In the genomic region with DNA sequence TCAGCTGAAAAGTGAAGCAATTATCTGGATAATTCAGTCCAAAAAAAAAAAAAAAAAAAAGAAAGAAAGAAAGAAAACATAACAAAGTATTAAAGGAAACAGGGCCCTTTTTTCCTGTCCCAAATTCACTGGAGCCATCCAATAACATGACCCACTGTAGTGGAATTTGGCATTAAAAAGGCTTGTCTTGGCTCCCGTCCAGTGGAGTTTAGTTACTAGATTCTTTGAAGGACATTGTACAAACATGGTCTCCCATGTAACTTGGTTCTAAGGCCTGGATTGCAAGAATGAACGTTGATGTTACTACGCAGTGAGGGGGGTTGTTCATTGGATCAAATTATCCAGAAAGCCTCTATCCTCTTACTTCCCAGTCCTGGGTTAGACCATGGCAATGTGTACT, we compare ENCODE assay signal across 9 mouse cellular contexts.
DNase-seq lines count a peak whose midpoint lies in the region; ATAC-seq and TF ChIP-seq lines count a peak whose summit lies in the region.
"Had no signal": no experiment of that assay in that cellular context is flagged by ENCODE, and none has a peak within 500 bp of the region (broad histone marks: within the 10 kb centered on the region; RNA-seq: fewer than 3 reads in every experiment).

No protein-coding gene starts in this region.

- peak; percentile 85 for DNase-seq in heart, adult 11 months
- no peak for DNase-seq in heart, postnatal 25 days (ENCODE audit: low spot score)
- peak; percentile 93 for DNase-seq in Muller cell, postnatal 12 days (ENCODE audit: inconsistent ontology term)
- DNase-seq in heart, adult 8-10 months (ENCODE audit: low spot score) = peak; percentile 15
- peak; percentile 83 for DNase-seq in kidney, postnatal 10 days
- no peak for DNase-seq in B cell, adult 2 months
- DNase-seq in thymus, adult 2 months = no peak

- WGBS in thymus, adult 2 months = 94% methylated on average over 3 of the region's 3 CpGs

- no peaks in the 10 kb centered on the region for H3K27me3 ChIP-seq in thymus, adult 2 months (ENCODE audit: control insufficient read depth, insufficient read depth, low read length)

- no peaks in the 10 kb centered on the region for H3K36me3 ChIP-seq in thymus, adult 2 months (ENCODE audit: control insufficient read depth, insufficient read depth, low read length)
- H3K36me3 ChIP-seq: hindbrain, embryonic 15.5 days had no signal

- H3K4me3 ChIP-seq in thymus, adult 2 months (ENCODE audit: control insufficient read depth, insufficient read depth, low read length) = no peak overlapping the region
- H3K4me3 ChIP-seq: hindbrain, embryonic 15.5 days had no signal

- H3K27ac ChIP-seq in thymus, adult 2 months (ENCODE audit: control insufficient read depth, insufficient read depth, low read length) = no peak overlapping the region
- H3K27ac ChIP-seq: hindbrain, embryonic 15.5 days had no signal

- TF ChIP-seq POLR2A in thymus, adult 2 months (IDR thresholded peaks at IDR 0.05; ENCODE audit: control insufficient read depth, extremely low read depth, insufficient read depth, low read length, poor library complexity) = no peak

- no peaks in the 10 kb centered on the region; the same call in 1 of the 2 replicates for H3K4me1 ChIP-seq in thymus, adult 2 months (replicated peaks; ENCODE audit: control insufficient read depth, insufficient read depth, low read length)

- no peak for TF ChIP-seq CTCF in thymus, adult 2 months (IDR thresholded peaks at IDR 0.05; ENCODE audit: borderline replicate concordance, control insufficient read depth, extremely low read depth, insufficient read depth, low read length, poor library complexity)

- no peak for ATAC-seq in inflammation-experienced regulatory T-cells, adult 6 months

- intact Hi-C loops in heart, postnatal 25 days (cut with DNase I) = no loop called here

Comparison
In these comparisons a context has a peak if more than half of its experiments do, and no peak if none do; other contexts are left out.
1. DNase-seq: peak in heart, adult 11 months (single experiment), Muller cell, postnatal 12 days (single experiment), heart, adult 8-10 months (single experiment) and kidney, postnatal 10 days (single experiment); none in heart, postnatal 25 days (single experiment), B cell, adult 2 months (0 of 2) and thymus, adult 2 months (single experiment).